Mouse (Mus musculus) frontal cortex, postnatal 36 days (tissue): ENCODE measurements around the gene Fbxo31.

Experiments
- DNase-seq, 2 experiments: peaks; one replicate each; pipeline ENCODE4 v3.0.0; 2022; ENCODE audit warnings: low spot score in 2 of 2

Fbxo31 gene

DNA sequence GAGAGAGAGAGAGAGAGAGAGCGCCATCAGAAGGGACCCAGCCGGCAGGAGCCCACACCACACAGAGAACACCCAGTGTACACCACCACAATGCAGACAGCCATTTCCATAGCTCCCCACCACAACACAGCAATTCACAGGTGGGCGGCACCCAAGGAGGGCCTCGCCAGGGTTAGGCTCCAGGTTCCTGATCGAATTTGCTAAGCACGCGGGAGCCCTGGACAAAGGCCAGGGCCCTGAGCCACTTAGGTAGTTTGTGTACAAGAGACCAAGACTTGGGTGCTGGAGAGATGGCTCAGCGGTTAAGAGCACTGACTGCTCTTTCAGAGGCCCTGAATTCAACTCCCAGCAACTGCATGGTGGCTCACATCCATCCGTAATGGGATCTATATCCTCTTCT is 26.1 kb downstream of the Fbxo31 start:
- no peak for DNase-seq

DNA sequence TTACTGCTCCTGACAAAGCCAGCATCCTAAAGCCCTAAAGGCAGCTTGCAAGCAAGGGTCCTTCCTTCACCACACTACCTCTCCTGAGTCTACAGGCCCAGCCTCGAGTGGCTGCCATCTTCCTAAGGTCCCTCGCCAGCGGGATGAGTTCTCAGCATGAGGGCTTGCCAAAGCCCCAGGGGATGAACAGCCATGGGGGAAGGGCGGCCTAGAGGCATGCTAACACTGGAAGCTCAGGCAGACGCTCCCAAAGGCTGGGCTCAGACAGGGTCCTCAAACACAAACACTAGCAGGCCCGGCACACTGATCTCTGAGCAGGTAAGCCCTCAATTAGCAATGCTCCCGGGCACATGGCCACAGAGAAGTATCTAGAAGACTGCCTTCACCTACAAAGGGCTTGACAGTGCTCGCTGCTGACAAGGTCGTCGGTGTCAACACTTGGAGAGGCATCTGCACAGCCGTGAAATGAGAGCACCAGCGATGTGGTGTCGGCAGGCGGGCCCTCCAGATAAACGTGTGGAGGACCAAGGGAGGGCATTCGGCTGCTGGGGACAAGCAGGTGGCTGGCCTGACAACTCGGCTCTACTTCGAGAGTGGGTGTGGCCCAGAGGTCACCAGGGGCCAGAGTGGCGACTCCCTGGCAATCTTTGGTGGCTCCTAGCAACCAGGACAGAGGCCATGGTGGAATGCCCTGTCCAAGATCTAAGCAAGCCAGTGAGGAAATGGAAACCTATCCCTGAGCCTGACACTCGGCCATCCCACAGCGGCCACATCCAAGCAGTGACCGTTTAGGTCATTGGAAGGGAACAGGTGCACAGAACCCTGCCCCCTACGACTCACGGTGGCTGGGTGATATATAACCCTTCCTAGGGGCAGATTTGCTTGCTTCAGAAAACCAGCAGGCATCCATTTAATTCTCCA is 27.3 kb downstream of the Fbxo31 start:
- DNase-seq, result no peak

- no peak for DNase-seq
These were observed 28.6 kb downstream of the Fbxo31 start for GRCm38 (mm10) chr8:121550056-121550455.

- peak; percentile 61 to 84 for DNase-seq
These were observed 31.5 kb downstream of the Fbxo31 start for GRCm38 (mm10) chr8:121547132-121547531.

DNA sequence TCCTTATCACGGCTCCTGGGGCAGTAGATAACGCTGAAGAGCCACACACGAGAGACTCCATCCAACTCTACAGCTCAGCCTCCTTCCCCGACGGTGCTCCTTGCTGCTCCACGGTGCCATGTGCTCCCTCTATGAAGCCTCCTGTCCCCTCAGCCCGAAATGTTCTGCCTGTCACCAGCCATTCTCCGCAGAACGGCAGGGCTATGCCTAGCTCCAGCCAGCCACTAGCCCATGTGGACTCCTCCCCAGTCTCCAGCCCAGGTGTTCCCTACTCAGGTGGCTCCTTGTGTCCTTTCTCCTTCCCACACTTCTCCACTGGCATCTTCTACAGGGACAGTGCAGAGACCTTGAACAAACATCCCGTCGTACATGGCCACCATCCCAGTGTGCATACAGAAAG is 33.7 kb downstream of the Fbxo31 start:
- no peak for DNase-seq

- DNase-seq, result no peak
These were observed 34.3 kb downstream of the Fbxo31 start, which contains the start of gene 1700018B08Rik for GRCm38 (mm10) chr8:121544276-121544785. TSS of gene 1700018B08Rik (minus strand) at chr8:121544320.

- no peak for DNase-seq
These were observed 35.7 kb downstream of the Fbxo31 start for GRCm38 (mm10) chr8:121542901-121543300.

DNA sequence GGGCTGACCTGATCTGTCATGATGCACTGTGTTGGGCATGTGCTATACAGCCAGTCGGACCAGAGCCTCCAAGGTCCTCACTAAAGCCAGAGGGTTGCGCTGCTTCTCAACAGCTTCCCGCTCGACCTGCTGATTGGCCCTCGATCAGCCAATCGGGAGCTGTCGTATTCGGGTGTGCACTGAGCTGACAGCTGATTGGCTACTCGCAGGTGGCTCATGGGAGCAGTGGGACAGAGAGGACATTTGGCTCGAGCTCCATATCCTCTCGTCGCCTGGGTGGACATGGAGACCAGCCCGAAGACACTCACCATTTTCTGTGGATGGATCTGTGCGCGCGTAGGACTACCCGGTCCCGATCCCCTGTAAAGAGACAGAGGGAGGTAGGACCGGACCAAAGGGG is 36.7 kb downstream of the Fbxo31 start:
- no peak for DNase-seq

- no peak for DNase-seq
These were observed 46.2 kb downstream of the Fbxo31 start for GRCm38 (mm10) chr8:121532381-121532780.

DNA sequence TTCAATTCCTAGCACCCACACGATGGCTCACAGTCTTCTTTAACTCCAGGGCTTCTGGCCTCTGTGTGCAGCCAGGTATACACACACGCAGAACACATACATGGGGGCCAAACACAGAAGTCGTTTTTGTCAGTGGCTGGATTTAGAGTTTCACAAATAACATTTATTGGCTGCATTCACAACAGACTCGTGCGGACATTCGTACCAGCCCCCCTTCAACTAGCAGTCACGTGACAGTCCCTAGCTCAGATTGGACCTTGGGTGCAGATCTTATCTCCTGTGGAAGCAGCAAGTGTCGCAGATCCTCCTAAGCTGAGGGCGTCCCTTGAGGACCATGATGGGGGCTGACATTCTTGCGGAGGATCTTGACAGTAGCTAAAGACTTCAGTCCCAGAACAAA is 48.0 kb downstream of the Fbxo31 start:
- no peak for DNase-seq

- no peak for DNase-seq
These were observed 49.8 kb downstream of the Fbxo31 start for GRCm38 (mm10) chr8:121528790-121529189.

DNA sequence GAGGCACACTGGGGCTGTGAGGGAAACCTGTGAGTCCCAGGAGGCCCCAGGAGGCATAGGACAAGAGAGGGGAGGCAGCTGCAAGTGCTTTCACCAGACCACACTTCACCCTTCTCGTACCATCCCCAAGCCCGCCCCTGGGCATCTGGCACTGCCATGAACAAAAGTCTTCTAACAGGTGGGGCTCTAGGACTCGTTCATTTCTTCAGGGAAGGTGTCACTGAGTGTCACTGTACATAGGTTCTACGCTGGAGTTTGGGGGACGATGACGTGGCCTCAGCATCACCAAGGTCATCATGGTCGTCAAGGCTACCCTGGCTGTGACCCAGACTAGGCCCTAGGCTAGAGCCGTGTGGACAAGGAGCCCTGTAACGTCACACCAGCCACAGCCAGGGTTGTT is 50.9 kb downstream of the Fbxo31 start:
- DNase-seq, result no peak

DNA sequence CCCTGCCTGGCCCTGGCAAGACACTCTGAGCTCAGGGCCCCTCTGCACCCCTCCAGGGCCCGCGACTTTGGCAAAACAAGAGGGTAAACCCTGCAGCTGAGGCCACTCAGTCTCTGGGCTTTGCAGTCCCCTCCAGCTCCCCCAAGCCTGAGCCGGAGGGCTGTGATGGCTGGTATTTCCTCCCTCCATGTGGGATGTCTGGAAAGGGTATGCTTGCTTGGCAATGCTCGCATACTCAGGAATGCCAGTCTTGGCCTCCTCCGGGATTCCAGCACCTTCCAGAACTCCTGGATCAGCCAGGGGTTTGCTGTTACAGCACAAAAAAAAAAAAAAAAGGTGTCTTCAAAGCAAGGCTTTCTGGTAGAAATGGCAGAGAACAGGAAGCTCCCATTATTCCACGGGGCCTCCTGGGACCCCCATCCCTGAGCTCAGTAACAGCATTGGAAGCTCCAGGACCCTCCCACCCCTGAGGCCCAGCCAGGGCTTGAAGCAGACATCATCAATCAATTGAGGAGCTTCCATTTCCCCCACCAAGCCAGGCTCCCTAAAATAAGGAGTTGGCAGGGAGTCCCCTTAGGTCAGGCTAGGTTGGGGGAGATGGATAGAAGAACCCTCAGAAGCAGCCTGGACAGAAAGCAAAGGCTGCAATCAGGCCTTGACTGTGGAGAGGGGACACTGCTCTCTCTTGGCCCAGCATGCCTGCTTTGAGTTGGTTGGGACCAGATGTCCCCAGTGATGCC is 51.6 kb downstream of the Fbxo31 start:
- no peak for DNase-seq

DNA sequence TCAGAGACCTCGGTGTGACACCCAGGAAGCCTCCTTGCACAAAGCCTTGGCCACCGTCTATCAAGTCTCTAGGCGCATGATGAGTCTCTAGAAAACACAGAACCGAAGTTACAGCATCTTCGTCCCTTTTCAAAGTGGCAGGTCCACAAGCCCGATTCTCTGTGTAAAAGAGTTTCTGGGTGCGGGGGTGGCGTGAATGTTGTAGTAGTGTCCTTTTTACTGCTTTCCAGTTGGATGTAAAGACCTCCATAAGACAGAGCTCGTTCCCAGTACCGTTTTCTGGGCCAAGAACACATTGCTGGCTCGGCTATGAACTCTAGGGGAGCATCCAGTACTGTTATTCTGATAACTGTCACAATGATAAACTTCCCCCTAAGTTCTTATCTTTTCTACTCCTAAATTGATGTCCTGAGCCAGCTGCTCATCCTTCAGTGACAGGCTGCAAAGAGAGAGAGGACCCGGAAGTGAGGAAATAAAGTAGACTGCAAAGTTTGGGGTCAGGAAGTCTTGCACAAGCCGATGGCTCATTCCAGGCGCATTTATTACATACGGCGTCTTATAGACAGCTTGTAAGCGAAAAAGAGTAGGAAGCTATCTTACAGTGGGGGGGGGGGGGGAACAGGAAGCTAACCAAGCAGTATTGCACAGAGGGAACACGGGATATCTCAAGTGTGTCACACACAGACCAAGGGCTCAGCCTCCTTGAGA is 53.3 kb downstream of the Fbxo31 start:
- no peak for DNase-seq

GRCm38 (mm10) chr8:121513429-121513828 is 65.2 kb downstream of the Fbxo31 start:
- peak; percentile 81 to 83 for DNase-seq

DNA sequence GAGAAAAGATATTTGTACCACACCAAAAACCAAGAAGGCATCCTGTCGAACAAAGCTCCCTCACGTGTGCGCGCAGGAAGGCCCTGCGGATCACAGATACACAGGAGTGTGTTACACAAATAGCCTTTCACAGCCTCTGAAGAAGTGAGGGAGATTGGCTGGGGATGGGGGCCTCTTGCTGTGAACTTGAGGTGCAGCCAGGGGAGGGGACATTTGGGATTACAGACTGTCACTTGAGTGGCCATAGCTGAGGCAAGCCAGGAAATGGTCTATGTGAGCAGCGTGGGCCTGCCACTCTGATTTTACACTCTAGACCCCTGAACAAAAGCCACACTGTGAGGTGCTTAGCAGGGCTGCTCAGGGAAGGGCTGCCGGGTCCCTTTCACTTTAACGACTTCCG is 66.9 kb downstream of the Fbxo31 start:
- no peak for DNase-seq
